Mouse (Mus musculus) liver, embryonic 13.5 days (tissue): ENCODE measurements around the gene Mfap2. TPM values are rescaled to one million over a fixed set of nuclear protein-coding genes. Genes with fewer than 3 reads are reported as not detected.
A peak's percentile ranks its signal among the peaks of the same experiment; 100 is the strongest.

Experiments
- ATAC-seq: fragments of 200-750 bp; cut with Nextera tagmentation; 2 replicates; pipeline ENCODE4 v1.8.0; 2017; ENCODE audit warnings: low read depth, mild to moderate bottlenecking, moderate number of reproducible peaks, moderate library complexity
- DNase-seq: peaks from one replicate; pipeline ENCODE4 v3.0.0; 2022
- H3K27ac ChIP-seq: fragments of 300-500 bp; sonication (generic); 2 replicates; pipeline ENCODE4 v1.5.1; 2015; ENCODE audit warnings: moderate library complexity, mild to moderate bottlenecking, inconsistent platforms
- H3K27me3 ChIP-seq: fragments of 300-500 bp; sonication (generic); 2 replicates; pipeline ENCODE4 v1.6.1; 2015; ENCODE audit warnings: mild to moderate bottlenecking, inconsistent platforms
- H3K36me3 ChIP-seq: fragments of 300-500 bp; sonication (generic); 2 replicates; pipeline ENCODE4 v1.6.1; 2015; ENCODE audit warnings: mild to moderate bottlenecking, inconsistent platforms
- H3K4me1 ChIP-seq: fragments of 300-500 bp; sonication (generic); replicated peaks from 2 replicates; pipeline ENCODE4 v1.6.1; 2015; ENCODE audit warnings: inconsistent platforms
- H3K4me2 ChIP-seq: fragments of 300-500 bp; sonication (generic); 2 replicates; pipeline ENCODE4 v1.6.1; 2015; ENCODE audit warnings: inconsistent platforms, mild to moderate bottlenecking, moderate library complexity
- H3K4me3 ChIP-seq: fragments of 300-500 bp; sonication (generic); replicated peaks from 2 replicates; pipeline ENCODE4 v1.5.1; 2015; ENCODE audit warnings: mild to moderate bottlenecking, inconsistent platforms
- H3K9ac ChIP-seq: fragments of 300-500 bp; sonication (generic); 2 replicates; pipeline ENCODE4 v1.6.1; 2015; ENCODE audit warnings: mild to moderate bottlenecking, inconsistent platforms
- H3K9me3 ChIP-seq: fragments of 300-500 bp; sonication (generic); replicated peaks from 2 replicates; pipeline ENCODE4 v1.6.1; 2016; ENCODE audit warnings: inconsistent platforms
- WGBS: fragments of 180-500 bp; shearing (Covaris S2); methylation state at CpG from one replicate; pipeline ENCODE4 v1.1.7; 2015; ENCODE audit not compliant: insufficient replicate concordance; 5-methylcytosine and 5-hydroxymethylcytosine counted together
- polyA plus RNA-seq: library from polyadenylated mRNA; unstranded; fragments of >200 nt; fragmentation: Nextera tagmentation; extraction: Ambion mirVana; gene quantifications from 2 replicates; pipeline ENCODE4 v1.2.1, GENCODE M21; 2015

The Mfap2 gene
- polyA plus RNA-seq, 1 experiment from 2014 or later = 22.5 TPM

- no peaks in the 10 kb centered on the region for H3K9me3 ChIP-seq
- 85% methylated on average over 10 of the region's 10 CpGs for WGBS
- H3K4me3 ChIP-seq = no peak overlapping the region
- no peak overlapping the region for H3K4me2 ChIP-seq
- H3K36me3 ChIP-seq = peaks cover 7% of the 10 kb centered on the region; the same call in 1 of the 2 replicates
- H3K27me3 ChIP-seq = no peaks in the 10 kb centered on the region
- no peak overlapping the region for H3K27ac ChIP-seq
- no peak for DNase-seq
- peaks cover 30% of the 10 kb centered on the region for H3K4me1 ChIP-seq
- H3K9ac ChIP-seq = no peak overlapping the region
- no peak for ATAC-seq
Measured at GRCm38 (mm10) chr4:141056970-141057369, 46.8 kb downstream of the Mfap2 start.

- Histone ChIP-seq H3K9ac (no peak overlapping the region), H3K27me3 (no peaks in the 10 kb centered on the region), H3K27ac (no peak overlapping the region), H3K9me3 (no peaks in the 10 kb centered on the region), H3K4me3 (no peak overlapping the region), H3K4me2 (no peak overlapping the region), H3K4me1 (peaks cover 22% of the 10 kb centered on the region), H3K36me3 (peaks cover 7% of the 10 kb centered on the region; the same call in 1 of the 2 replicates)
- 81% methylated on average over 9 of the region's 9 CpGs for WGBS
- DNase-seq = no peak
- ATAC-seq = no peak
Measured at GRCm38 (mm10) chr4:141058835-141059234, 48.6 kb downstream of the Mfap2 start.

- ATAC-seq = peak; percentile 43
Measured at GRCm38 (mm10) chr4:141059616-141060425, 49.6 kb downstream of the Mfap2 start.

GRCm38 (mm10) chr4:141060426-141061301 is 50.4 kb downstream of the Mfap2 start, which contains the start of gene Crocc:
Gene Crocc, minus strand, starts transcription at chr4:141060550.
- Histone ChIP-seq H3K4me1 (peaks cover 22% of the 10 kb centered on the region), H3K4me3 (peak within 1 kb of the TSS; percentile 69), H3K9me3 (no peaks in the 10 kb centered on the region), H3K27ac (peak within 1 kb of the TSS; percentile 82), H3K9ac (peak within 1 kb of the TSS; percentile 76), H3K4me2 (peak within 1 kb of the TSS; percentile 93), H3K36me3 (peaks cover 11% of the 10 kb centered on the region), H3K27me3 (no peaks in the 10 kb centered on the region)
- DNase-seq = peak; percentile 92
- WGBS = under 1% methylated on average over 77 of the region's 77 CpGs
- peak; percentile 90 for ATAC-seq

More at GRCm38 (mm10) chr4:141059616-141060425, 49.6 kb downstream of the Mfap2 start:
- peak overlapping the region; percentile 76 for H3K9ac ChIP-seq
- no peaks in the 10 kb centered on the region for H3K27me3 ChIP-seq
- 6% methylated on average over 32 of the region's 32 CpGs for WGBS
- H3K4me1 ChIP-seq = peaks cover 19% of the 10 kb centered on the region
- H3K36me3 ChIP-seq = peaks cover 5% of the 10 kb centered on the region
- H3K4me3 ChIP-seq = peak overlapping the region; percentile 69
- peak overlapping the region; percentile 93 for H3K4me2 ChIP-seq
- H3K27ac ChIP-seq = peak overlapping the region; percentile 62
- no peak for DNase-seq
- H3K9me3 ChIP-seq = no peaks in the 10 kb centered on the region

- H3K9ac ChIP-seq = no peak overlapping the region; the same call in 1 of the 2 replicates
- H3K27me3 ChIP-seq = no peaks in the 10 kb centered on the region
- H3K9me3 ChIP-seq = no peaks in the 10 kb centered on the region
- DNase-seq = no peak
- ATAC-seq = no peak
- no peak overlapping the region for H3K4me3 ChIP-seq
- H3K4me1 ChIP-seq = peaks cover 43% of the 10 kb centered on the region
- H3K27ac ChIP-seq = no peak overlapping the region
- H3K4me2 ChIP-seq = no peak overlapping the region
- H3K36me3 ChIP-seq = peaks cover 46% of the 10 kb centered on the region
- WGBS = 82% methylated on average over 4 of the region's 4 CpGs
Measured at GRCm38 (mm10) chr4:141064104-141064659, 54.0 kb downstream of the Mfap2 start.

GRCm38 (mm10) chr4:141065123-141065522 is 54.9 kb downstream of the Mfap2 start:
- peak; percentile 18 for DNase-seq
- Histone ChIP-seq H3K4me3 (no peak overlapping the region), H3K9ac (no peak overlapping the region), H3K9me3 (no peaks in the 10 kb centered on the region), H3K4me2 (no peak overlapping the region), H3K36me3 (peaks cover 55% of the 10 kb centered on the region), H3K27me3 (no peaks in the 10 kb centered on the region), H3K27ac (no peak overlapping the region), H3K4me1 (peaks cover 45% of the 10 kb centered on the region)
- WGBS = 7% methylated on average over 8 of the region's 8 CpGs
- no peak for ATAC-seq

Other genes with a start within 250 kb of the Mfap2 start
- 0.36 and 0.37 TPM in 2 replicates for gene Padi4, start 236.2 kb upstream of the Mfap2 start, polyA plus RNA-seq
- 0.21 and 0.23 TPM in 2 replicates for gene Padi3, start 199.8 kb upstream of the Mfap2 start, polyA plus RNA-seq
- gene Padi1, start 164.6 kb upstream of the Mfap2 start, polyA plus RNA-seq = 0.03 and 0.06 TPM in 2 replicates
- gene Padi2, start 104.1 kb upstream of the Mfap2 start, polyA plus RNA-seq = 1.9 and 2.4 TPM in 2 replicates
- 242 TPM in 2 replicates for gene Sdhb, start 49.2 kb upstream of the Mfap2 start, polyA plus RNA-seq
- 15.6 and 16.1 TPM in 2 replicates for gene Atp13a2, start 23.5 kb upstream of the Mfap2 start, polyA plus RNA-seq
- 0.48 and 0.59 TPM in 2 replicates for gene Crocc, start 50.1 kb downstream of the Mfap2 start, polyA plus RNA-seq
- 119 TPM in 2 replicates for gene Necap2, start 67.9 kb downstream of the Mfap2 start, polyA plus RNA-seq
- gene Spata21, start 77.9 kb downstream of the Mfap2 start, polyA plus RNA-seq = 0.13 TPM in 1 of 2 replicates, not detected in the other
- gene Szrd1, start 129.4 kb downstream of the Mfap2 start, polyA plus RNA-seq = 21.2 and 22.5 TPM in 2 replicates
- 13.9 and 14.2 TPM in 2 replicates for gene Fbxo42, start 137.5 kb downstream of the Mfap2 start, polyA plus RNA-seq
- 2.1 and 2.2 TPM in 2 replicates for gene Rsg1, start 203.5 kb downstream of the Mfap2 start, polyA plus RNA-seq
- 1.0 and 1.1 TPM in 2 replicates for gene Arhgef19, start 229.1 kb downstream of the Mfap2 start, polyA plus RNA-seq